Mouse (Mus musculus) G1E (cell line): ENCODE measurements around the gene Hspa1l.

Experiments used
- CTCF ChIP-seq: IDR thresholded peaks from 2 replicates; pipeline ENCODE4 v1.5.1; 2012; ENCODE audit warnings: low read depth, low read length, inconsistent platforms, mixed read lengths
- POLR2AphosphoS5 ChIP-seq: IDR thresholded peaks from 2 replicates; pipeline ENCODE4 v1.6.1; 2012; ENCODE audit warnings: low read depth, low read length, inconsistent platforms; ENCODE audit not compliant: insufficient replicate concordance
- TAL1 ChIP-seq: conservative IDR thresholded peaks from 2 replicates; pipeline ENCODE4 v1.6.1; 2012; ENCODE audit warnings: low read depth, low read length, inconsistent platforms, mixed read lengths

DNA sequence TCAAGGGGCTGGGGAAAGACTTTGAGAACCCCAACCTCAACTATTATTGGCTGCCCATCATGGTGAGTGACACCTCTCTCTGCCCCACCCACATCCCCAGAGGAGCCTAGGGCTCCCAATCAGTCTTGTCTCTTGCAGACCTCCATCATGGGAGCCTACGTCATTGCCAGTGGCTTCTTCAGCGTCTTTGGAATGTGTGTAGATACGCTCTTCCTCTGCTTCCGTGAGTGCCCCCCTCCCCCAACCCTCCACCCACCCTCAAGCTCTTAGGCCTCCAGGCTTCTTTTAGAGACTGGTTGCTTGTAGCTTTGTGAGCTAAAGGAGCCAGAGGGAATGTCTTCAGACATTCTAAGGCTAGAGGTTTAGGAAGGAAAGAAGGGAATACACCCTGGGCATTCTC is 43.7 kb upstream of the Hspa1l start:
- TF ChIP-seq TAL1 (no peak), CTCF (no peak), POLR2AphosphoS5 (no peak)
